Mouse (Mus musculus): ENCODE data around the gene Mettl25.

GRCm38 (mm10) chr10:105806259-105807010, 34.7 kb downstream of the Mettl25 start:
- TF ChIP-seq CTCF (conservative IDR thresholded peaks at IDR 0.05; ENCODE audit: low read length) (no peak), POU5F1 (IDR thresholded peaks at IDR 0.05; ENCODE audit: borderline replicate concordance, low read length) (no peak)

All from E14TG2a.4 (cell line).